Mouse (Mus musculus) layer of hippocampus, postnatal 14 days (tissue): ENCODE data around the gene Bhlhe41. TPM values are rescaled to one million over a fixed set of nuclear protein-coding genes. Genes with fewer than 3 reads are reported as not detected.

Experiments
- DNase-seq, 2 experiments: peaks; one replicate each; pipeline ENCODE4 v3.0.0; 2021 to 2022; ENCODE audit warnings: low spot score in 2 of 2, mixed read lengths in 1 of 2
- total RNA-seq, 2 experiments: library from RNA; stranded (reverse); gene quantifications; 2 replicates each; pipeline ENCODE4 v1.2.3; 2021

Bhlhe41 gene
- total RNA-seq, 2 experiments from 2014 or later: 20.4 to 25.0 TPM

DNA sequence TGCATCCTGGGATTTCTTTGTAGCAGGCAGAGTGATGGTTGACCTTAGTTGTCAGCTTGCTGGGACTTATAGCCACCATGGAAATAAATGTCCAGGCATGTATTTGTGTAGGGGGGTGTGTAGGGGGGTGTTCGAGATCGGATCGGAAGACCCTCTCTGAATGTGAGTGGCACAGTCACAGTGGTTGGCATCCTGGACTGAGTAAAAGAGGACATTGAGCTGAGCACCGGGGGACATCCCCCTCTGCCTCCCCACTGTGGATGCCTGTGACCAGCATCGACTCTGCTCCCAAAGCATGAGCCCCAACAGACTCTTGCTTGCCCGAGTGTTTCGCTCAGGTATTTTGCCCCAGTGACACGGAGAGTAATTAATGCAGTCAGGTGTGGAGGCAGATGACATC lies 8.0 kb upstream of the Bhlhe41 start:
- no peak for DNase-seq

DNA sequence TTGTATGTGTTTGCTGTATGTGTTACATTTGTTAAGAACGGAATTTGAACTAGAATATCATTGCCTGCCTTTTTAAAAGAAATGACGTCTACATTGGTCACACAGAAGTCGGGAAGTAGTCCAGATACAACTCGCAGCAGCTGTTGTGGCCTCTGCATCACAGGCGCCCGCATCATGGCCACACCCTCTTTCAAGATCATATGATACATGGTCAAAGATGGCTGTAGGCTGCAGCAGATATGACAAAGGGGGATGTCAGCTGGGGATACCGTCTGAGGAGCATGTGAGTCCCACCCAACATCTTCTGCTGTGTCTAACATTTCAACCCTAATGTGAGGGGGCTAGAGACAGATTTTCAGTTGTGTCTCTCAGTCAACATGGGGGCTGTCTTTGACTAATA lies 6.7 kb upstream of the Bhlhe41 start:
- no peak for DNase-seq

DNA sequence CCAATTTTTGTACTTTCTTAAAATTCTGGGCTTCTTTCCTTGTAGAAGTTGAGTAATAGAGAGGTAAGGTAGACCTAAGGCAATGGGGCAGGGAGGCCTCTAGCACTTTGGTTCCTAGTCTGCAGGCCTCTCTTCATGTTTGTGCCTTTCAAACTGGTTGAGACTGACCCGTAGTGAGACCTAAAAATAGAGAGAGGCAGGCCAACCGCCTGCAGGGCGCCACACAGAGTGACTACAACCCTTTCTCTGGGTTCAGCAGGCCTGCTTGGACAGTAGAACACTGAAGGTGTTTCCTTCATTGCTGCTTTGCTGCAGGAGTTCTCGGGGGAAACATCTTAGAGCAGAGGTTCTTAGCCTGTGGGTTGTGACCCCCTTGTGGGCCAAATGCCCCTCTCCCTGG lies 5.6 kb upstream of the Bhlhe41 start:
- DNase-seq: no peak

DNA sequence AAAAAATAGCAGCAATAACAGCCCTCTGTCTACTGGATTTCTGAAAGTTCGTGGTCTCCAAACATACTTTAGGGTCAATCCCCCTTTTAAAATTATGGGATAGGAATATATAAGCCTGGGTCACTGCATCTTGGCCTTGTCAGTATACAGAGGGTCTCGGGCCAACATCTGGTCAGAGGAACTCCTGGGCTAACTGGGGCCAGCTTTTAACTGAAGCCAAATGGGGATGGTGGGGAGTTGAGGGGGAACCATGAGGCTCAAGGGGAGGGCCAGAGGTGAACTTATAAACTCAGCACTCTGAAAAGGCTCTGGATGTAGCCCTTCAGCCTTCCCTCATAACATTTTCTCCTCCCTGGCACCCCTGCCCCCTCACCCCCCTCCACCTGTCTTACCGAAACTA lies 1.8 kb upstream of the Bhlhe41 start:
- no peak for DNase-seq

DNA sequence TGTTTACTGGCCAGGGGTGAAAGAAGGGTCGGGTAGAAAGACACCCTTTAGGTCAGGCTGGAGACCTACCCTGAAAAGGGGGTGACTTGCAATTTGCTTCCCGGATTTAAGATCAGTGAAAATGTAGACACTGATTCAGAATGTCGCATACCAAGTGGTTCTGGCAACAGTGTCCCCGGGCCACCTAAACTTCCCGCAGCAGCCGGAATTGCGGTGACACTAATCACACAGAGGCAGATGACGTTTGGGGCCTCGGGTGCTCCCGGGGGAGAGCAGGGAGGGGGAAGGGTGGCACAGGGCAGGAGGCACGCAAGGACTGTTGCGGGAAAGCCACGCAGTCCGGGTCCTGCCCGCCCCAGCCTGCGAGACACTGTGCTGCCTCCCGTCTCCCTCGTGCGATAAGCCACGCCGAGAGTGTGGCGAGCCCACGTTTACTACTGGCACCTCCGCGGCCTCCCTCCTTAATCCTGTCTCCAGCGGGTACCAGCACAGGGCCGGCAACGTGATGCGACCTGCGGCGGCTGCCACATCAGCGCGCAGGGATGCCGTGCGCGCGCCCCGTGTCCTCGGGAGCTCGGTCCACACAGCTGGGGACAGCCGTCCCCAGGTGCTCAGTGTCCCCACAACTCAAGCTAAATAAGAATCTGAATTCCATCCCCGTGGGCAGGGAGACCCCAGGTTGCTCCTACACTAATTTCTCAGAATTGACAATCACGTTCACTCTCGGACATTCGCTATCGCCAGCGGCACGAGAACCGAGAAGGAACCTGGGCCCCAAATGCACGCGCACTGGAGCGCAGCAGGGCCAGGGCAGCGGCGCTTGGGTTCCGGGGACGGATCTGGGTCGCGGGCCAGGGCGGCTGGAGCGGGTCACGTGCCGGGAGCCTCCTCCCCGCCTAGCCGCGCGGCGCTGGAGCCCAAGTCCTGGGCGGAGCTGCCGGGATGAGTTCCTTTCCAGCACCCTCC lies 811 bp upstream of the Bhlhe41 start:
- DNase-seq: peak; percentile 81 to 87

DNA sequence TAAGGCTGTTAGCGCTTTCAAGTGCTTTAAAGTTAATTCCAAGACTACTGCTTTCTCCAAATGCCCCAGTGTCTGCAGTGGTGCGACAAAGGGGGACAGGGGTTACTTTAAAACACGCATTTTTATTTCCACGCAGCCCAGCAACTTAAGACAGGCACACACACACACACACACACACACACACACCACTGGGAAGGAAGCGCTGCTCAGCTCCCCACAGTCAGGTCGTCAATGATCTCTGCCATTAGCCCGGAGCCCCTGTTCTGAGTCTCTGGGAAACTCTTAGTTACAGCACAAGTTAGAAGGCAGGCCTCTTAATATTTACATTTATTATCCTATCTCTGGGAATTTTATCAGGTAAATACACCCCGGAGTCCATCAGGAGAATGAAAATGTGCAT lies 1.2 kb downstream of the Bhlhe41 start:
- DNase-seq: no peak

DNA sequence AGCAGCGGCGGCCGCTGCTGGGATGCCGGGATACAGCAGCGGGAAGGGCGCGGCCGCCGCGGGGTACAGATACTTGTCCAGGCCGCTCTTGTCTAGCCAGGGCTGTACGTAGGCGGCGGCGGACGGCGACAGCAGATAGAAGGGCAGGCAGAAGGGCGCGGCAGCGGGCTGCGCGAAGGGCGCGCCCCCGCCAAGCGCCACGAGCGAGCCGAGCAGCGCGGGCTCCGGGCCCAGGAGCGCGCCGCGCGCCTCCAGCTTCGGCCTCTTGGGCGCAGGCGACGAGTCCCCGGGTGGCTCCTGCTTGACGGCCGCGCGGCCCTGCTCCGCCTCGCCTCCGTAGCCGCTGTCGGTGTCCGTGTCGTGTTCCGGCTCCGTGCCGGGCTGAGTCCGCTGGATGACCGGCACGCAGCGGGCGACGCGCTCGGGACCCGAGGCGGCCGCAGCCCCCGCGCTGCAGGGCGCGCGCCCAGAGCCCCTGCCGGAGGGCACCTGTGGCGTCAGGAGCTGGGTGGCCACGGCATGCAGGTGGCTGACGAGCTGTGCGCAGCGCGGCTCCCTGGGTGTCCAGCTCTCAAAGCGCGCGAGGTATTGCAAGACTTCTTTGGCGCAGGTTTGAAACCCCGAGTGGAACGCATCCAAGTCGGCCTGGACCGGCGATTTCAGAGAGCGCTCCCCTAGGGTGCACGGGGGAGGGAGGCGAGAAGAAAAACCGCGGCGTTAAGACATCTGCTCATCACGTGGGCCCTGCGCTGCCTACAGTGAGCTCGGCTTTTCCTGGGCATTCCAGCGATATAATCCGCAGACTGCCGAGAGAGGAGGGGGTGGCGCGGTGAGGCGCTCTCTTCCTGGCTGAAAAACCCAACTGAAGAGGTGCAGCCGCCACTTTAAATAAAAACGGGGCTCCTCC lies 2.0 kb downstream of the Bhlhe41 start:
- peak; percentile 74 to 79 for DNase-seq

DNA sequence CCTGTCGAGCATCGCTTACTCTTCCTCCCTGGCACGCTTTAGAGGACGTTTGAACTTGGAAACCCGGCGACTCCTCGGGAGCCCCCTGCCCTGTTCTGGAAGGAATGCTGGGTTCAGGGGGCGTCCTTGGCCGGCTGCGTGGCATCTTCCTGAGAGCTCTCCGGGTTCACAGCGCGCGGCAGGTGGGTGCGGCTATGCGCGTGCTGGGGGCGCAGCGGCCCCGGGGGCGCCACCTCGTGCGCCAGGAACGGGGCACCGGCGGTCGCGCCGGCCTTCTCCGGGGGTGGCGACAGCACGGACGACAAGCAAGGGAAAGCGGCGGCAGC lies 2.7 kb downstream of the Bhlhe41 start:
- no peak for DNase-seq

DNA sequence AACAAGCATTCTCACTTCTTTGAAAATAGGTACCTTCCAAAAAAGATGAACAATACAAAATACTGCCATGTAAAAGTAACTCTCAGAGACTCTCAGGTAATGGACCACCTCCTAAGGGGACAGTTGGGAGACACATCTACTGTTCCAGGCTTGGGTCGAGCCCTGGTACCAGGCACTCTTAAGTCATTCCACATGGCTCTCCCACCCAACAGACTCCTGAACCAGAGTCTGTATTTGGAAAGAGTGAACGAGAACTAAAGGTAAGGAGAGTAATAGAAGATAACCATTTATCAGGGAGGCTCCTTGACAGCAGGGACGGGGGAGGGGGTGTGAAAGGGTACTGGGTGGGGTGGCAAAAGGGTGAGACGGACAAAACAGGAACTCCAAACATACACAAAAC lies 3.0 kb downstream of the Bhlhe41 start:
- no peak for DNase-seq

DNA sequence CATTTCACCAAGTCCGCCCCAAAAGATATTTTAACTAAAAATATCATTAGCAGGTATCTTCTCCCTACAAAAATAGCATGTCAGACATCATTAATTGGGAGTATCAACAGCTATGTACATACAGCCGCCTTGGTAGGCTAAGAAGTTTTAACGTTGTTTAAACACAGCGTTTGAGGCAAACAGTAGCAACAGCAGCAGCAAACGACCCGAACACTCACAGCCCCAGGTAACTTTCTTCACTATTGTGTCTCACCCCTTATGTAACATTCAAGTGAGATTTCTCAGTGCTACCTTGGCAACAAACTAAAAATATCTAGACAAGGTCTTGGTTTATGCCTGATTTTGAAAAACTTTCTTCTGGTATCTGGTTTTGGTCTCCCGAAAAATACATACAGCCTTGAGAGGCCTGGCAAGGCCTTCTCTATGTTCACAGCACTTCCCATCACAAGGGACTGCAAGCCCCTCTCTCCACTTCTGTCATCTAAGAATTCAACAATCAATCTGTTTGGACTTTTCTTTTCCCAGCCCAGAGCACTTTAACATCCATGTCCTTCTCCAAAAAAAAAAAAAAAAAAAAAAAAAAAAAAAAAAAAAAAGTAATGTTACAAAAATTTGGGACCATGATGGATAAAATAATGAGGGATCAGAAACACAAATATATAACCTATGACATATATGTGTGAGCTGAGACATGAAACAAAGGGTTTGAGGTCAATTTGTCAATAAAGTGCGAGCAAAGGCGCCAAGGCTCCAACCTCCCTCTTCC lies 3.7 kb downstream of the Bhlhe41 start:
- DNase-seq: no peak

DNA sequence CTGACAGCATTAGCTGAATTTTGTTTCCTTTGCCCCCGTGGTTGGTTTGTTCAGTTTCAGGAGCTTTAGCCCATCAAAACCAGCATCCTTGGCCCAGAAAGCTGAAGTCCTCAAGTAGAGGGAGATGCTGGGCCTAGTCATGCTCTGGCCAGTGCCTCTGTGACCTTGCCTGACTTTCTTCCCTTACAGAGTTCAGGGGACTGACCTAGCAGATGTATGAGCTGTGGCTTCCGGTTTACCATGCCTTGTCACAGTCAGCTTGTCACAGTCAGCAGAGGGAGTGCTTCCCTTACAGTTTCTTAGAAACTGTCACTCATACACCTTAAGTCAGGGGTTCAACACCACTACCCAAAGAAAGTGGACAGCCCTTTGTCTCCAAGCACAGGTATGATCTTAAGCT lies 5.0 kb downstream of the Bhlhe41 start:
- no peak for DNase-seq

DNA sequence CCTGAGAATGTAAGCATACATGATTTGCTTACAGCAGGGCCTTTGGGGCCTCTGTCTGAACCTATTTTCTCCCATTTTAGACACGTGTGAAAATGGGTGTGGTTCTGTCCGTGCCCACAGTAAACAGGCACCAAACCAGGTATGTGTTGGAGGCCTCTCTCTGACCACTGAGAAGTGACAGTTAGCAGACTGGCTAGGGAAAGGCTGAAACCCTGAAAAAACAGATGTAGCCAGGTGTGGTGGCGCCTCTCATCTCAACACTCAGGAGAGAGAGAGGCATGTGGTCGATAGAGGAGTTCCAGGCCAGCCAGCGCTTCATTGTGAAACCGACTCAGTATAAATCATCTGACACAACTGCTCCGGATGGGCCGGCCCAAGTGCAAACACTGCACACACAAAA lies 6.9 kb downstream of the Bhlhe41 start:
- DNase-seq: no peak

DNA sequence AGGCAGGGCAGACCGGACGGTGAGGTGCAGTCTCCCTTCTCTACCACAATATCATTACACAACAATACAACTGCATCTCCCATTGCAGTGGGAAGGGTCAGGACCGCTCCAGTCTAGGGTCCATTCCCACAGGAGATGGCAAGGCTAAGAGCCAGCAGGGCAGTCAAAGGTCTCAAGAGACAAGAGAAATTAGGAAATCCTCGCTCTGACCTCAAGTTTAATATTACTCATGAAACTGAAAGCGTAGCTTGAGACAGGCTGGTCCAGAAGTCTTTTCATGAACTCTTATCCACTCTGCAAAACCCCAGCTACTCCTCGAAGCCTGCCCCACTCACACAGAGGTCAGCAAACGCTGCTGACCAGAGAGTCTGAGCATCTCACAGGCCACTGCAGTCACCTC lies 7.9 kb downstream of the Bhlhe41 start:
- no peak for DNase-seq

DNA sequence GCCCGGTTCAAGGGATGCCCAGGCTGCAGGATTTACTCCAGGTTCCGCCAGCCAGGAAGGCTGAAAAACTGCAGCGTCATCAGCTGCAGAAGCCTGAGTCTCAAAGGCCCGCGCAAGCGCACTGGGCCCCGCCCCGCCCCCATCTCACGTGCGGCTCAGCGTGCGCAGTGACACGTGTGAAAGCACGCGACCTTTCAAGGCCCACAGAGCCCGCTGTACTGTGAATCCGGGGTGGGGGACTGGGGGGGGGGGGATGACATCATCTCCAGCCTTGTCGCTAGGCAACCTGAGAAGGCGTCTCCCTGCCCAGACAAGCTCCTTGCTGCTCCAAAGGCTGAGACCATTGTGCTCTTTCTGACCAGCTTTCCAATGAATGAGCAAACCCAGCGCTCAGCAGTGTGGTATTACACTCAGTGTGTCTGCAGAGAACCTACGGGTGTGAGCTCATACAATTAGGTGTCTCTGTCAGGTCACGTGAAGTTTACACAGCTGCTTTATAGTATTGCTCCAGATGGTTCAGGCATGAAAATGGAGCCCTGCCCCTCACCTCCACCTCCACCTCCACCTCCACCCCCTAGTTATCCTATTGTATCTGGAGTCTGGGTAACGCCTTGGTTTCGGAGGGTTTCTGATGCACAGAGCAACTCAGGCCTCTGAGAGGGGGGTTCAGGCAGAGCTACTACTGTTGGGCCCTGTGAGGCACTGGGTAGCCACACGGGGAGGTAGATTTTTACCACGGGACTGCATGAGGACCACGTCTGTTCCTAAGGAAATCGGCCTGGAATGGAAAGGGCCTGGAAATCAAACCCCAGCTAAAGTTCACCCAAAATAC lies 9.4 kb downstream of the Bhlhe41 start:
- DNase-seq: peak; percentile 98 to 99

DNA sequence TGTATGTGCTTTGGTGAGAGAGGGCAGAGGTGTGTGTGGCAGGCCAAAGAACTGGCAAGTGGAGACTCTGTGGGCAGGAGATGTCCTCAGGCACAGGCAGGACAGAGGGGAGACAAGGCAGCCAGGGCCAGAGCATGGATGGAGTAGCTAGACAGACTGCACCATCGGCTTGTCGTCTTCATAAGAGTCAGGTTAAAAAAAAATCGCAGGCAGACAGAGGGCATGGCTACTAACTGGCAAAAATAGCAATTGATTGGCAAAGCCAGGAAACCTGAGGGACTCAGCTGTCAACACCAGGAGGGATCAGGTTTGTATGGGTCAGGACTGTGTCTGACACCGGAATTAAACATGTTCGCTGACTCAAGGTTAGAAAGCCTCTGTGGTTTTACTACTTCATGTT lies 10.6 kb downstream of the Bhlhe41 start:
- DNase-seq: no peak

DNA sequence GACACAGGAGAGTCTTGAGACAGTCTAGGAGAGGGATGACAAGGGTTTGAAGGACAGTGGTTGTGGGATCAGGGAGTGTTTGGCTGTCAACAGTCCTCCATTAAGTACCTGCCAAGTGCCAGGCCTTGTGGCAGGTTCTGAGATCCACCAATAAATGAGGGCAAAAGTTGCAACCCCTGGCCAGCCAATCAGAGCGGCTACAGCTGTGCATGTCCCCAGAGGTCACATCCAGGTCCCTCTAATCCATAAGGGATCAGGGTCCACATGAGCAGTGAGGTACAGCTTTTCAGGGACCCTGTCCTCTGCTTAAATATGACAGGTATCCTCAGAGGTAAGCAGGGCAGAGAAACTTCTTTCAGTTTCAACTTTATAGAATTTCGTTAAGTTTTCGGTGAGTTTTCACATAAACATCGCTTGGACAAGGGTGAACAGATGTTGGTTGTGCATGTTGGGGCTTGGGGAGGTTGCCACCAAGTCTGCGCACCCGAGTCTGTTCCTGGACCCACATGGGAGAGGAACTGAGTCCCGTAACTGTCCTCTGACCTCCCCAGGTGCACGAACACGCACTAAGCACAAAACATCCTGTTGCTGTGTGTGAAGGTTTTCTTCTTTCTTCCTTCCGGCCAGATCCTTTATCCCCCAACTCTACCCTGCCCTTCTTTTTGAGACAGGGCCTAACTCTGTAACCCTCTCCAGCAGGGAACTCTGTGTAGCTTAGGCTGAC lies 11.8 kb downstream of the Bhlhe41 start:
- no peak for DNase-seq

DNA sequence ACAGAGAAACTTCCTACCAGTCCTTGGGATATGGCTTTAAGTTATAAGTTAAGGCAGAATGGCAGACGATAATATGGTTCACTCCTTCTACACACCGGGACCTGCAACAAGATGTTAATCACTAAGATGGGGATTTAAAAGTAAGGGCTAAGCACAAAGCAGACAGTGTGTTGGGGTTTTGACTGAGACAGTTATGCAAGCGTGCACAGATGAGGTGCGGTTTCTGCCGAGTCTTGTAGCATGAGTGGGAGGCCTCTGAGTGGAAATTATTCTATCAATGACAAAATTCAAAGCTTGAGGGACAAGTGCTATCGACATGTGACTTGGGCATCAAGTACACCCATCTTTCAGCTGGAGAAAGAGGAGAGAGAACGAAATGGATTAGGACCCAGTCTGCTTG lies 12.7 kb downstream of the Bhlhe41 start:
- no peak for DNase-seq

DNA sequence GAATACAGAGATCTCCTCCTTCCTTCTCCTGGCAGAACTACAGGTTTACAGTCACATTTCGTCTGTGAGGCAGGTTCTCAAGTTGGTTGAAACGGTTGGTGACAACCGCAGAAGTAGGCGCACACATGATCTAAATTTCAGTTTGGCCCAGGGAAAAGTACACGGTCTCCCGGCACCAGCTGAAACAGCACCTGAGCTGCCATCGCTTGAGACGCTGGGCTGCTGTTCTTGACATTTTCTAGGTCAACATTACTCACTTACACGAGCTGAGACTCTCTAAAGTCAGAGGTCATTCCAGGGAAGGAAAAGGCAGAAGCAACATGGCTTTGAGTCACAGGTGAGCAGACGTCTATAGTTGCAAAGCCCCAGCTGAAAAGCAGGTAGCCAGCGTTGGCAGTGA lies 13.4 kb downstream of the Bhlhe41 start:
- no peak for DNase-seq

DNA sequence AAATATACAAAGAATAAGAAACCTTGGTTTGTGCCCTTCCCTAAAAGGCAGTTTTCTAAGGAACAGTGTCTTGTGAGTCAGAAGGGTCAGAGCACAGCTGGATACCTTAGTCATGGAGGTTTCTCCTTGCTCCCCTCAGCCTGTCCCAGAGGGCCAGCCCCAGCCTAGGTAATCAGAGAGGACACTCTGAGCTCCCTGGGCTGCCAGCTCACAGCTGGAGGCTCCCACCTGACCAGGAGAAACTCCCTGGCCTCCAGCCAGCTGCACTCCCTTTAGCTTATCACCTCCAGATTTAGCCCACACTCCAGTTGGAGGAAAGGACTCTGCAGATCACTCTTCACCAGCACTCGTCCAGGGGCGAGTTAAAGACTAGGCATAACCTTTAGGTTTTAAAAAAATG lies 14.6 kb downstream of the Bhlhe41 start:
- DNase-seq: no peak

DNA sequence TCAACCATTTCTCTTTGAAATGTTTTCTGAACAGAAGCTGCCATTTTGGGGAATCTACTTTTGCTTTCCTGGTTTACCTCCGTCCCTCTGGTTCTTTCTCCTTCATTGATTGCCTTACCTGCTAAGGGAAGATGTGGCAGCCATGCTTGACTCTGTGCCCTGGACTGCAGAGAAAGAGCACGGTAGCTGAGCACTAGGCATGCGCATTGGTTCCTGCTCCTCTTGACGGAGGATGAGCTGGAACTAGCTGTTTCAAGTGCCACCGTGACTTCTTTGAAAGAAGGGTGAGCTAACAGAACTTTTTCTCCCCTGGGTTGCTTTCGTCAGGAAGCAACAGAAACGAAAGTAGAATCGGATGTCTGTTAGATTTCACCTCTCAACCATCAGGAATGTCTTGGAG lies 17.7 kb downstream of the Bhlhe41 start:
- no peak for DNase-seq
